Mouse (Mus musculus) lung, postnatal 0 days (tissue): ENCODE measurements around the gene St3gal4. TPM values are rescaled to one million over a fixed set of nuclear protein-coding genes. Genes with fewer than 3 reads are reported as not detected.

Experiments
- ATAC-seq: fragments of 200-750 bp; cut with Nextera tagmentation; 2 replicates; pipeline ENCODE4 v1.8.0; 2017; ENCODE audit warnings: moderate library complexity
- DNase-seq: peaks from one replicate; pipeline ENCODE4 v3.0.0-alpha.2; 2016; ENCODE audit warnings: low spot score
- H3K27ac ChIP-seq: fragments of 300-500 bp; sonication (generic); 2 replicates; pipeline ENCODE4 v1.5.1; 2014; ENCODE audit warnings: antibody characterized with exemption, mild to moderate bottlenecking, low read length, mixed read lengths
- H3K27me3 ChIP-seq: fragments of 300-500 bp; sonication (generic); replicated peaks from 2 replicates; pipeline ENCODE4 v1.6.1; 2014; ENCODE audit warnings: low read length, mixed read lengths; ENCODE audit not compliant: insufficient read depth
- H3K36me3 ChIP-seq: fragments of 300-500 bp; sonication (generic); 2 replicates; pipeline ENCODE4 v1.6.1; 2014; ENCODE audit warnings: low read length, mixed read lengths; ENCODE audit not compliant: insufficient read depth
- H3K4me1 ChIP-seq: fragments of 300-500 bp; sonication (generic); 2 replicates; pipeline ENCODE4 v1.6.1; 2014; ENCODE audit warnings: antibody characterized with exemption, low read depth, low read length, mixed read lengths; ENCODE audit not compliant: insufficient read depth
- H3K4me2 ChIP-seq: fragments of 300-500 bp; sonication (generic); replicated peaks from 2 replicates; pipeline ENCODE4 v1.6.1; 2014; ENCODE audit warnings: low read depth, mild to moderate bottlenecking, low read length, moderate library complexity, mixed read lengths
- H3K4me3 ChIP-seq: fragments of 300-500 bp; sonication (generic); 2 replicates; pipeline ENCODE4 v1.5.1; 2014; ENCODE audit warnings: low read depth, low read length
- H3K9ac ChIP-seq: fragments of 300-500 bp; sonication (generic); replicated peaks from 2 replicates; pipeline ENCODE4 v1.6.1; 2014; ENCODE audit warnings: low read depth, mild to moderate bottlenecking
- H3K9me3 ChIP-seq: fragments of 300-500 bp; sonication (generic); 2 replicates; pipeline ENCODE4 v1.6.1; 2016; ENCODE audit warnings: low read length, mixed read lengths
- CTCF ChIP-seq: IDR thresholded peaks from 2 replicates; pipeline ENCODE4 v1.5.1; 2016; ENCODE audit warnings: antibody characterized with exemption, mild to moderate bottlenecking
- EP300 ChIP-seq: IDR thresholded peaks from 2 replicates; pipeline ENCODE4 v1.6.1; 2016; ENCODE audit warnings: antibody characterized with exemption, mild to moderate bottlenecking, control low read depth
- WGBS: fragments of 180-500 bp; shearing (Covaris S2); extraction: QIAGEN DNeasy Blood & Tissue Kit; methylation state at CpG from one replicate; pipeline ENCODE4 v1.1.7; 2014; 5-methylcytosine and 5-hydroxymethylcytosine counted together
- polyA plus RNA-seq: library from polyadenylated mRNA; unstranded; fragments of >200 nt; fragmentation: Nextera tagmentation; extraction: Ambion mirVana; gene quantifications from 2 replicates; pipeline ENCODE4 v1.2.1, GENCODE M21; 2015

The St3gal4 gene
- polyA plus RNA-seq, 1 experiment from 2014 or later: 50.0 TPM

DNA sequence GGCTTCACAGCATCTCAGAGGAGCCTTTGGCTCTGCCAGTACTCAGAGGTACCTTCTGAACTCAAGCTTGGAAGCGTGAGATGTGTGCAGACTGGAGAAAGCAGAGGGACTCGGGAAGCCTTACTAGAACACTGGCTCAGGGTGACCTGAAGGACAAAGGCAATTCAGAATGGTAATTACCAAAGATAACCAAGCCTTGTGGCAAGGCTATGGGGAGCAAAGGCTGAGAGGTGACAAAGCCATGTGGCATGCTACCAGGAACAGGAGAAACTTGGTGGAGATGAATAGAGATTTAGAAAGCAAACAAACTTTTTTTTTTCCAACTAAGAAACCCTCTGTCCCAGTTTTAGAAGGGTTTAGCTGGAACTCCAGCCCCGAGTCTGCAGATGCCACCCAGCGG is 8.5 kb downstream of the St3gal4 start:
- WGBS: 59% methylated on average over 4 of the region's 4 CpGs
- Histone ChIP-seq H3K4me1 (peaks cover 18% of the 10 kb centered on the region; the same call in 1 of the 2 replicates), H3K9me3 (no peaks in the 10 kb centered on the region), H3K9ac (no peak overlapping the region), H3K4me2 (no peak overlapping the region), H3K36me3 (no peaks in the 10 kb centered on the region), H3K27me3 (no peaks in the 10 kb centered on the region), H3K27ac (0 out of 2 replicates have a peak overlapping the region, but pooled peaks have one; percentile 32), H3K4me3 (no peak overlapping the region)
- TF ChIP-seq CTCF: no peak
- TF ChIP-seq EP300: no peak
- no peak for DNase-seq
- no peak for ATAC-seq

DNA sequence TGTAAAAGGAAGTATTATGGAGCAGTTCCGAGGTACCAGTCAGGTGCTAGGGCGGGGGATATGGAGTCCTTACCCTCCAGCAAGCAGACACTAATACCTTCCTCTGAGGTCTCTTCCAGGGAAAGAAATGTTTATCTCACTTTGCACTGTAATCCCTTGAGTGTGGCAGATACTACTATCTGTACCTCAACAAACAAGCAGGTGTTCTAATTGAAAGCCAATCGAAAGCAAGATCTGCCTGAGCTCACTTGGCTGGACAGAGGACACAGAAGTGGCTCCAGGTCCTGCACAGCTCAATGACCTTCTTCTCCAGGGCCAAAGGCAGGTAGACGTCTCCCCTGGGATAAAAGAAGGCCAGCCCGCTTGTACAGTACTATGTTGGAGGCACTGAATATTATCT is 9.0 kb downstream of the St3gal4 start:
- no peak overlapping the region for H3K9ac ChIP-seq
- H3K4me3 ChIP-seq: no peak overlapping the region
- ATAC-seq (no peak), DNase-seq (no peak)
- H3K4me2 ChIP-seq: no peak overlapping the region
- H3K36me3 ChIP-seq: no peaks in the 10 kb centered on the region
- no peak for TF ChIP-seq EP300
- no peak for TF ChIP-seq CTCF
- H3K27me3 ChIP-seq: no peaks in the 10 kb centered on the region
- H3K9me3 ChIP-seq: no peaks in the 10 kb centered on the region
- peak overlapping the region; percentile 66; the same call in 1 of the 2 replicates for H3K27ac ChIP-seq
- WGBS: 84% methylated on average over 5 of the region's 5 CpGs
- peaks cover 18% of the 10 kb centered on the region; the same call in 1 of the 2 replicates for H3K4me1 ChIP-seq

DNA sequence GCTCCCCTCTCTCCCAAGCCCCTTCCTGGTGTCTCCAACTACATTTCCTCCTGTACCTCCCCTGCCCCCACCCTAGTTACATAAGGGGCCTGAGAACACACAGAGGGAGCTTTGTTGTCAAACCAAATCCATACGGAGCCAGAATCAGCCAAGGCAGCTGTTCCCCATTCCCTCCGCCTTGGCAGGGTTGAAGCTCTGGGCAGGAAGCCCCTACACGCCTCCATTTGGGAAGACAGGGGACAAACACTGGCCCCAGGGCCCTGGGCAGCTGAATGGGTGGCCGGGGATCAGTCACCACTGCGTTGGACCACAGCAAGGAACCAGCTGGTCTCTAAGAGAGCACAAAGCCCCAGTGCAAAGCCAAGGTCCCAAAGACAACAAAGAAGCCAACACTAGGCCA is 10.2 kb downstream of the St3gal4 start:
- DNase-seq (peak; percentile 88), ATAC-seq (peak; percentile 87)
- Histone ChIP-seq H3K9me3 (no peaks in the 10 kb centered on the region), H3K9ac (no peak overlapping the region), H3K4me2 (no peak overlapping the region), H3K4me3 (no peak overlapping the region), H3K27ac (peak overlapping the region; percentile 66), H3K27me3 (no peaks in the 10 kb centered on the region), H3K4me1 (peaks cover 18% of the 10 kb centered on the region; the same call in 1 of the 2 replicates), H3K36me3 (no peaks in the 10 kb centered on the region)
- TF ChIP-seq EP300 (peak; percentile 62), CTCF (no peak)
- WGBS: 53% methylated on average over 5 of the region's 5 CpGs

DNA sequence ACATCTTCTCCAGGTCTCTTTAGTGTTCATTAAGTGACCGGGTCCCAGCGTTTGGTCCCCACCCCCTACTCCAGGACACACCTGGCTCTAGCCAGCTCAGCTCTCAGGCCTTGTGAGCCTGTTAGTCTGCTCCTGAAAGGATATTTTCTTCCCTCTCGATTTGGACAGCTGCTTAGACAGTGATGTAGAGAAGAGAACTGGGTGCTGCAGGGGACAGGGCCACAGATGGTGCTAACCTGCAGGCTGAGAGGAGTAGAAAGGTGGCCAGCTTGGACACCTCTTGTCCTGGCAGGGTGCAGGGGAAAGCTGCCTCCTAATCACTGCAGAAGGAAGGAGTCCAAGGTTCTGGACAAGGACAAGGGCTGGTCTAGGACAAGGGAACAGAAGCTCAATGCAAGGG is 11.0 kb downstream of the St3gal4 start:
- WGBS: 67% methylated on average over 3 of the region's 3 CpGs
- H3K4me1 ChIP-seq: peaks cover 18% of the 10 kb centered on the region; the same call in 1 of the 2 replicates

DNA sequence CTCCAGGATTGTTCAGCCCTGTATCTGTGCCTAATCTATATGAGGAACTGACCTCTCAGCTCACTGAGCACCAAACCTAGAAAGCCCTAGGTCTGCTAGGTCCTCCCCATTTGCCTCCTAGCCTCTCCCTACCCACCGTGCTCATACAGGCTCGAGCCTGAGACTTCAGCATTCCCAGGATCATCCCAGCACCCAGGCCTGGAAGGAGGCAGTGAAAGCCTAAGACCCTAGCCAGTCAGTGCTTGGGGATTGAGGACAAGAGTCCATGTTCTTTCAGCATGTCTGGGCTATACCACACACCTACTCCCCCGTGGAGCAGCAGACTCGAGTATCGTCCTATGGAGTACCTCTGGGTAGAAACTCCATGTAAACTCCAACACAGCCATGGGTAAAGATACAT is 11.7 kb downstream of the St3gal4 start:
- DNase-seq (no peak), ATAC-seq (no peak)
- Histone ChIP-seq H3K4me1 (peaks cover 18% of the 10 kb centered on the region; the same call in 1 of the 2 replicates), H3K9me3 (no peaks in the 10 kb centered on the region), H3K4me2 (no peak overlapping the region), H3K9ac (no peak overlapping the region), H3K27ac (no peak overlapping the region), H3K27me3 (no peaks in the 10 kb centered on the region), H3K36me3 (no peaks in the 10 kb centered on the region), H3K4me3 (no peak overlapping the region)
- TF ChIP-seq EP300 (no peak), CTCF (no peak)
- WGBS: 88% methylated on average over 5 of the region's 5 CpGs

More for the DNA sequence above, 11.0 kb downstream of the St3gal4 start:
- no peak for ATAC-seq
- no peak overlapping the region for H3K27ac ChIP-seq
- H3K27me3 ChIP-seq: no peaks in the 10 kb centered on the region
- no peak overlapping the region for H3K4me3 ChIP-seq
- no peak for DNase-seq
- TF ChIP-seq EP300 (no peak), CTCF (no peak)
- no peaks in the 10 kb centered on the region for H3K36me3 ChIP-seq
- H3K4me2 ChIP-seq: no peak overlapping the region
- no peaks in the 10 kb centered on the region for H3K9me3 ChIP-seq
- H3K9ac ChIP-seq: no peak overlapping the region

DNA sequence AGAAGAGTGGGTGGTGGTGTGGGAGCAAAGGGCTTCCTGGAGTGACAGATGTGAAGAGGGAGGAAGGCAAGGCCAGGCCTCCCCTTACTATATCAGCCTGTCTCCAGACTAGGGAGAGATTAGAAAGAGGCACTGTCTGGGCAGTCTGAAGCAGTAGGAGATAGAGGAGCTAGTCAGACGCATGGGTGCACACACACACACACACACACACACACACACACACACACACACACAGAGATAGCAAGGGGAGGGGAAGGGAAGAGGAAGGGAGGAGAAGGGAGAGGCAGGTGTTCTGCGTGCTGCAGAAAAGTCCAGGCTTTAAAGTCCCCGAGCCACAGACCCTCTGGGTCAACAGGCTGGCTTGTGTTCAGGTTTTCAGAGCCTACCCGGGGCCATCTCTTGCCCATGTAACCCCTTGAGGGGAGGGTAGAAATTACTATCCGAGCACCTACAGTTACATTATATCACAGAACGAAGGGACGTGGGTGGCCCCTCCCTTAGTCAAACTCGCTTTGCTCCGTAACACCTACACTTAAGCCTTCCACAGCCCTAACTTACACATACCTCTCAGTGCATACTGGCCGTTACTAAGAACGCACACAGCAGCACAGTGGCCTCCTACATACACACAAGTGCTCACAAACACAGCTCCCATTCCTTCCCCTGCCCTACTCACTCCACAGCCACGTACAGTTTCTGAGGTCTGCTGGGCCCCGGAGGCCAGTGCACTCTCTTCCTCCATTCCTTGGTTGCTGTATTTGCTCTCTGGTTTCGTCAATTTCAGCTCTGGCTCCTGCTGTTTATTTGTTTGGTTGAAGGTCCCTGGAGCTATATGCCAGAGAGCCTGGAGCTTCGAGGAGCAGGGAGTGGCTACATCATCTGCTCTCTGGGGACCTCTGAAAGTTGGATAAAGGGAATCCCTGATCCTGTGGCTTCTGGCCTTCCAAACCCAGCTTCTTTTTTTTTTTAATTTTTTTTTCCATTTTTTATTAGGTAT is 12.9 kb downstream of the St3gal4 start:
- Histone ChIP-seq H3K36me3 (no peaks in the 10 kb centered on the region), H3K4me1 (peaks cover 18% of the 10 kb centered on the region; the same call in 1 of the 2 replicates), H3K4me3 (no peak overlapping the region), H3K27ac (0 out of 2 replicates have a peak overlapping the region, but pooled peaks have one; percentile 43), H3K9me3 (no peaks in the 10 kb centered on the region), H3K27me3 (no peaks in the 10 kb centered on the region), H3K9ac (no peak overlapping the region; the same call in 1 of the 2 replicates), H3K4me2 (peak overlapping the region; percentile 30)
- no peak for TF ChIP-seq EP300
- no peak for TF ChIP-seq CTCF
- 41% methylated on average over 15 of the region's 15 CpGs for WGBS
- ATAC-seq: peak; percentile 17; the same call in 1 of the 2 replicates
- no peak for DNase-seq
